Mouse (Mus musculus) testis, adult 2 months (tissue): ENCODE data around the gene Muc4.
A peak's percentile ranks its signal among the peaks of the same experiment; 100 is the strongest.

Source experiments
- CTCF ChIP-seq: fragments of 200-500 bp; IDR thresholded peaks from 2 replicates; pipeline ENCODE4 v1.5.1; 2012; ENCODE audit warnings: low read depth, mild to moderate bottlenecking, inconsistent platforms, low read length, moderate library complexity; ENCODE audit not compliant: control insufficient read depth, insufficient read depth, insufficient replicate concordance
- POLR2A ChIP-seq: fragments of 200-500 bp; IDR thresholded peaks from 2 replicates; pipeline ENCODE4 v1.6.1; 2012; ENCODE audit warnings: low read depth, mild to moderate bottlenecking, inconsistent platforms, low read length, moderate library complexity; ENCODE audit not compliant: control insufficient read depth

GRCm38 (mm10) chr16:32696841-32697464 lies 38.7 kb upstream of the Muc4 start:
- TF ChIP-seq POLR2A (no peak), CTCF (0 out of 2 replicates have a peak, but pooled peaks have one; percentile 19)
